Mouse (Mus musculus): Measurements from ENCODE around the gene Brms1l.
"Not testable (repeated sequence)": the region's sequence is repeated elsewhere in the genome, so short reads cannot be mapped to it uniquely, and the experiment has no call there.

Gene Brms1l

GRCm38 (mm10) chr12:55836199-55836951 lies at the start of gene Brms1l:
Gene Brms1l, plus strand, starts transcription at chr12:55836324.
- peak; percentile 95 for DNase-seq (ENCODE audit: low read depth)

GRCm38 (mm10) chr12:55794485-55794884 lies 41.6 kb upstream of the Brms1l start:
- not testable (repeated sequence) for DNase-seq (ENCODE audit: low read depth)

GRCm38 (mm10) chr12:55797103-55797502 lies 39.0 kb upstream of the Brms1l start:
- no peak for DNase-seq (ENCODE audit: low read depth)

DNA sequence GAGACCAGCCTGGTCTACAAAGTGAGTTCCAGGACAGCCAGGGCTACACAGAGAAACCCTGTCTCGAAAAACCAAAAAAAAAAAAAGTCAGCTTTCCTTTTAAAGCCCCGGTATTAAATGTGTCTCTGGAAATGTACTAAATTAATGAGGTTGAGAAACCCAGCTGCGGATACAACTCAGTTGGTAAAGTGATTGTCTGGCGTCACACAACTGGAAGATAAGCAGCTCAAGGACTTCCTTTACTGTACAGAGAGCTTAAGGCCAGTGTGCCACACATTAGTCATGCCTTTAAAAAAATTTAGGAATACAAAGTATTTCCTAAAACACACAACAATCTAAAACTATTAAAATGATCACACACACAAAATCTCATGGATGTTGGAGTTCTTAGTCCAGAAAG lies 37.4 kb upstream of the Brms1l start:
- DNase-seq (ENCODE audit: low read depth): no peak

DNA sequence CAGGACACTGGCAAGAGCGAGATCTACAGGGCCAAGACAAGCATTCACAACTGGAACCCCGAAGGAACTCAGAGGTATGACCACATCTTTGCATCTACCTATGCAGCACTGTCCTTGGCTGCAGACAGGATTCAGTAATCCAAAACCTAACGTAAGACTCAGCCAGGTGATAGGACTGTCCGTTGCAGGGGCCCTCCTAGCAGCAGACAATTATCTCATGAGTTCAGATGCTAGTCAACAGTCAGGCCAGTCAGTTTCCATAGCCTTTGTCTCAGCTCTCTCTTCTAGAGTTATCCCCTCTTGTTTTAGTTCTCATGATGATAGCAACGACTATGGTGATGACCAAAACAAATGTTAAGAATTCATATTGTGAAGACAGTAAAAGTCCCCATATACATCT lies 36.0 kb upstream of the Brms1l start:
- no peak for DNase-seq (ENCODE audit: low read depth)

DNA sequence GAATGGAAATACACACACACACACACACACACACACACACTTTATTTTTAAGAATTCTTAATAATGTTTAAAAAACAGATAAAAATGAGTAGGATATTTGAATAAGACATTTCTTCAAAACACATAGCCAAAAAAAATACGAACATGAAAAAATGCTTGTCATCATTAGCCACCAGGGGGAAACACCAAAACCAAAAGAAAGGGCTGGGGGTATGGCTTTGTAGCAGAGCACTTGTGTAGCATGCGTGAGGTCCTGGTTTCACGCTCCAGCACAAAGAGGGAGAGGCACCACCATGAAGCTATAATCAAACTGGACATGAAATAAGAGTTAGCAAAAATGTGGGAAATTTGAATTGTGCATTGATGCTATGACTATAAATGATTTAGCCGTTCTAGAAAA lies 35.0 kb upstream of the Brms1l start:
- no peak for DNase-seq (ENCODE audit: low read depth)

DNA sequence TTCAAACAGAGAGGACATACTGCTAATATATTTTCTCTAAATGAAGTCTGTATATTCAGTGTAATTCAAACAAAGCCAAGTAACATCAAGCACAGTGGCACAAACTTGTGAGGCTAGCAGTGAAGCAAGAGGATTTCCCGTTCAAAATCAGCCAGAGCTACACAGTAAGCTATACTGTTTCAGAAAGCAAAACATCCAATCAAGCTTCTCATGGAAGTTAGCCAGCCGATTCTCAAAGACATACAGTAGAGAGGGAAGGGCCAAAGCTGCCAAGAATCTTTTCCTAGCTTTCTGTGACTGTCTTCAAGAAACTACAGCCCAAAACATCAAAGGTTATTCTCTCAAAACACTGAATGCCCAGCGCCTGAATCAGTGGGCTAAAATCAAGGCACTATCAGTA lies 31.1 kb upstream of the Brms1l start:
- no peak for DNase-seq (ENCODE audit: low read depth)

GRCm38 (mm10) chr12:55816488-55816887 lies 19.6 kb upstream of the Brms1l start:
- DNase-seq (ENCODE audit: low read depth): no peak

DNA sequence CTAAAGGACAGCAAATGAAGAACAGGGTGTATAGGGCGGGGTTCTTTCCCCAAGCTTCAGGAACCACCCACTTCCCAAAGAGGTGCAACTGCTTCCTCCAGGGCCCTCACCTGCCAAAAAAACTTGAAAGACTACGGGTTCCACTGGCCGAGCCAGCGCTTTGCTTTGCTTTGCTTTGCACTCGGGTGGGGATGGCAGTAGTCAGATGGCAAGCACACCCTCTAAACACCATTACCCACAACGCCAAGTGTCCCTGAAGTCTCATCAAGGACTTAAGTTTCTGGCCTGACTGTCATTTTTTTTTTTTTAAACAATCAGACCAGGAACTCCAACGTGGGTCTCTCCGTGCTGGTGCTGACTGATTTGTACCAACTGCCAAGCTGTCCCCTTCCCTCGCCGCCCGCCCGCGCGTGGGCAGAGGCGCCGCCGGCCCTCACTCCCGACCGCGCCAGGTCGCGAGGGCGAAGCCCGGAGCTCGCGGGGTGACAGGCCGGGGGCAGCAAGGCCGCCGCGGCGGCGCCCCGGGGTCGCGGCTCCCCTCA lies 15.9 kb upstream of the Brms1l start:
- peak; percentile 38 for DNase-seq (ENCODE audit: low read depth)

GRCm38 (mm10) chr12:55820661-55821314 lies 15.3 kb upstream of the Brms1l start, which contains the start of gene Ralgapa1:
Gene Ralgapa1, minus strand, starts transcription at chr12:55821167.
- DNase-seq (ENCODE audit: low read depth): peak; percentile 84

DNA sequence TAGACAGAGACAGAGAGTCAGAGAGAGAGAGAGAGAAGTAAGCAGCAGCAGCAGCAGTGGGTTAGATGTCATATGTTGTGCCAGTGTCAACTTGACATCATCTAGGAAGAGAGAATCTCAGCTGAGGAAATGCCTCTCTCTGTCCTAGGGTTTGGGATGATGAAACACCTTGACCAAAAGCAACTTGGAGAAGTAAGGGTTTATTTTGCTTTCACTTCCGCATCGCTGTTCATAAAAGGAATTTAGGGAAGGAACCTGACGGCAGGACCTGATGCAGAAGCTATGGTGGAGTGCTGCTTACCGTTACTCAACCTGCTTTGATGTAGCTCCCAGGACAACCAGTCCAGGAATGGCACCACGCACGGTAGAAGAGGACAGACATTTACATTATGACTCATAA lies 12.1 kb upstream of the Brms1l start:
- no peak for DNase-seq (ENCODE audit: low read depth)

DNA sequence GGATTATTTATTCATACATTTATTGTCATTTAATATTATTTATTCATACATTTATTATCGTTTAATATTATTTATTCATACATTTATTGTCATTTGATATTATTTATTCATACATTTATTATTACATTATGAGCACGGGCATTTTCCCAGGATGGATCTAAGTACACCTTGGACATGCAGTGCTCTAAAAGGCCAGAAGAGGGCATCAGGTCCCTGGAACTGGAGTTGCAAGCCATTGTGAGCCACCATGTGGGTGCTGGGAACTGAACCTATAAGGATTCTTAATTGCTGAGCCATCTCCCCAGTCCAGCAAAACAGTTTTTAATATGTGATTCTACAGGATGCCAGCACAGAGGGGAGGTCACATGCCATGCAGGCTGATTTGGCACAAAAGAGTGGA lies 10.6 kb upstream of the Brms1l start:
- no peak for DNase-seq (ENCODE audit: low read depth)

GRCm38 (mm10) chr12:55831101-55831500 lies 5.0 kb upstream of the Brms1l start:
- peak; percentile 54 for DNase-seq (ENCODE audit: low read depth)

DNA sequence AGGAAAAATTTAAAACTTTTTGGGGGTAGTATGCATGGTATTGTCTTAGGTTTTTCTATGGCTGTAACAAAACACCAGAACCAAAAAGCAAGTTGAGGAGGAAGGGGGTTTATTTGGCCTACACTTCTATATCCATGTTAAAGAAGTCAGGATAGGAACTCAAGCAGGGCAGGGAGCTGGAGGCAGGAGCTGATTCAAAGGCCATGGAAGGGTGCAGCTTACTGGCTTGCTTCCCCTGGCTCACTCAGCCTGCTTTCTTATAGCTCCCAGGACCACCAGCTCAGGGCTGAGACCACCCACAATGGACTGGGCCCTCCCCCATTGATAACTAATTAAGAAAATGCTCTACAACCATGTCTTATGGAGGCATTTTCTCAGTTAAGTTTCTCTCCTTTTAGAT lies 3.2 kb upstream of the Brms1l start:
- no peak for DNase-seq (ENCODE audit: low read depth)

DNA sequence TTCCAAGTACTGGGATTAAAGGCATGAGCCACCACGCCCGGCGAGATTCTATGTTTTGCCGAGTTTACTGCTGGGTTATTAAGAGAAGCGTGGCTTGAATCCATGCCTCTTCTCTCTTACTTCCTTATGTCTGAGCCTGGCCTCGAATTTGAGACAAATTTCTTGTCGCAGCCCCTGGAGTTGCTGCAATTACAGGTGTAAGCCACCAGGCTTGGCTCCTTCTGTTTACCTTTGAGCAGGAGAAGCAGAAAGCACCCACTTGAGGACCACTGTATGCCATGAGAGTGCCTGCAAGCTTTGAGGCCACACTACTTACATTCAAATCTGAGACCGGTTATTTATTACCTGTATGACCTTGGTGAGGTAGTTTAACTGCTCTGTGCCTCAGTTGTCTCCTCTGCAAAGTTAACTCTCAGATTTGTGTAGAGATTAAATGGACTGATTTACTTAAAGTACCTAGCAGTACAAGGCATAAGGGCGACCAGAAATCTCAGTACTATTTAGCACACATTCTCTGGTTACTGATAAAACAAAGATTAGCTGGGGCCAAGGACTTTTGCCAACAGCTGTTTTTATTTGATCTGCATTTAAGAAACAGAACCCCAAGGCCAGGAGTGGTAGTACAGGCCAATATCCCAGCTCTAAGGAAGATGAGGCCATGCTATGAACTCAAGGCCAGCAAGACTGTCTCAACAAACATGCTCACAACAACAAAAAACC lies 2.1 kb upstream of the Brms1l start:
- DNase-seq (ENCODE audit: low read depth): no peak

DNA sequence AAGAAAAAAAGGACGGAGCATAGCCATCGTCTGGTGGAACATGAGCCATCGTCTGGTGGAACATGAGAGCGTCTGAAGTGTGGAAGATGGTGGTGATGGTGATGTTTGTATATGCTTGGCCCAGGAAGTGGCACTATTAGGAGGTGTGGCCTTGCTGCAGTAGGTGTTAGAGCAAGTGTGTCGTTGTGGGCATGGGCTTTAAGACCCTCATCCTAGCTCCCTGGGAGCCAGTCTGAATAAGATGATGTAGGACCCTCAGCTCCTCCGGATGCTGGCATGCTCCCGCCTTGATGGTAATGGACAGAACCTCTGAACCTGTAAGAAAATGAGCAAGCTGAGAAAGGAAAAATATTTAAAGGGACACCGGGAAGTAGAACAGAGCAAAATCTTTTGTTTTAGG lies 1.2 kb upstream of the Brms1l start:
- DNase-seq (ENCODE audit: low read depth): no peak

DNA sequence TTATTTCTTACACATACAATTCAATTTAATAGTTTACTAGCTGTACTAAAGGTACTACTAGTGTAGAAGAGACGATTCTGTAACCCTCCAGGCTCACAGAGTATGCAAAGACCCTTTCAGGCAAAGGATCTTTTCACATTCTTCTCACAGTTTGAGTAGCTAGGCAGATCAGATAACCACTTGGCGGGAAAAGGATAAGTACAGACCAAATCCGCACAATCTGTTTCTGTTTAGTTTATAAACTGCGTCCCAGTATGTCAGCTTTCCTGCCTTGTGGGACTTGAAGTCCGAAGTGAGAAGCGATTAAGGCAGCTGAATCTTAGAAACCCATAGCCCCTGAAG lies 296 bp upstream of the Brms1l start:
- no peak for DNase-seq (ENCODE audit: low read depth)

- no peak for DNase-seq (ENCODE audit: low read depth)
Measured at GRCm38 (mm10) chr12:55837495-55837894, 1.4 kb downstream of the Brms1l start.

GRCm38 (mm10) chr12:55846741-55847140 lies 10.6 kb downstream of the Brms1l start:
- DNase-seq (ENCODE audit: low read depth): peak; percentile 45

DNA sequence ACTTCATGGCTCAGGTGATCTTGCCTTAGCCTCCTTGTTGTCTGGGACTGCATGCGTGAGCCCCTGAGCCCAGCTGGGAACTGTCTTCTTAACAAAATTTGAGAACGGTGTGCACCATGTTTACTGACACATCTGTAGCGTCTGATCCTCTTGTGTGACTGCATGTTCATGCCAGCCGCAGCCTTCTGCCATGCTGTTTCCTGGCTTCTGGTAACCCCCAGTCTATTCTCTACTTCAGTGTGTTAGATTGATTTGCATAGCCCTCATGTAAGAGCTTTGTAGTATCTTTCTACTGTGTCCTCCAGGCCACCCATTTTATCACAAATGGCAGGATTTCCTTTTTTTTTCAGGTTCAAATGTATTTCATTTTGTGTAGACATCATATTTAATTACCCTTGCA lies 11.7 kb downstream of the Brms1l start:
- DNase-seq (ENCODE audit: low read depth): no peak

GRCm38 (mm10) chr12:55850650-55851049 lies 14.5 kb downstream of the Brms1l start:
- DNase-seq (ENCODE audit: low read depth): peak; percentile 43

- peak; percentile 54 for DNase-seq (ENCODE audit: low read depth)
Measured at GRCm38 (mm10) chr12:55859409-55860349, 23.6 kb downstream of the Brms1l start.

Measured in c-Kit-positive CD71-positive TER-119-negative erythroid progenitor cells, embryonic 14.5 days (primary cell).